Mouse (Mus musculus) monocyte, adult 5-6 weeks (primary cell): ENCODE measurements around the gene Pip5k1a. TPM values are rescaled to one million over a fixed set of nuclear protein-coding genes. Genes with fewer than 3 reads are reported as not detected.
"Not testable (repeated sequence)": the region's sequence is repeated elsewhere in the genome, so short reads cannot be mapped to it uniquely, and the experiment has no call there.

Experiments
- ATAC-seq: fragments of 153-309, 156-312 bp; replicated peaks from 2 replicates; pipeline ENCODE4 v1.8.0; 2017; ENCODE audit warnings: mild to moderate bottlenecking; ENCODE audit not compliant: low TSS enrichment, insufficient number of reproducible peaks, severe bottlenecking, poor library complexity, low FRiP score
- total RNA-seq: library from RNA; stranded (forward); fragments of 200-1000, 200-491, 200-594 nt; gene quantifications from 3 replicates; pipeline ENCODE4 v1.2.3, GENCODE M21; 2017

The Pip5k1a gene
- total RNA-seq, 1 experiment from 2014 or later = 12.2 TPM

- peak; percentile 69 for ATAC-seq
Observed at GRCm38 (mm10) chr3:95053701-95054100, 53.0 kb downstream of the Pip5k1a start.

DNA sequence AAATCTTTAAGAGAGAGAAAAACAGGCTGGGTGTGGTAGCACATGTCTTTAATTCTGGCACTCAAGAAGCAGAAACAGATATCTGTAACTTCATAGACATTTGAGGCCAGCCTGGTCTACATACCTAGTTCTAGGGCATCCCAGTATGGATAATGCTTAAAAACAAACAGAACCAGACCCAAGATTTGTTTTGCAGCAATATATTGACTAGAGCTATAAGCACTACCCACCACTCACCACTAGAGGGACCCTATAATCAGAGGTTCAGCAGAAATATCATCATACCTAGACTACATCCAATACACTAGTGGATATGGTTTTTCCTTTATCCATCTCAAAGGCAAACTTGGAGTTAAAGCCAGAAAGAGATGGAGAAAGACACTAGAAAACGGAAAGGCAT lies 53.8 kb downstream of the Pip5k1a start:
- ATAC-seq = peak; percentile 68; the same call in 1 of the 2 replicates

- no peak for ATAC-seq
Observed at GRCm38 (mm10) chr3:95047914-95048313, 58.8 kb downstream of the Pip5k1a start.

DNA sequence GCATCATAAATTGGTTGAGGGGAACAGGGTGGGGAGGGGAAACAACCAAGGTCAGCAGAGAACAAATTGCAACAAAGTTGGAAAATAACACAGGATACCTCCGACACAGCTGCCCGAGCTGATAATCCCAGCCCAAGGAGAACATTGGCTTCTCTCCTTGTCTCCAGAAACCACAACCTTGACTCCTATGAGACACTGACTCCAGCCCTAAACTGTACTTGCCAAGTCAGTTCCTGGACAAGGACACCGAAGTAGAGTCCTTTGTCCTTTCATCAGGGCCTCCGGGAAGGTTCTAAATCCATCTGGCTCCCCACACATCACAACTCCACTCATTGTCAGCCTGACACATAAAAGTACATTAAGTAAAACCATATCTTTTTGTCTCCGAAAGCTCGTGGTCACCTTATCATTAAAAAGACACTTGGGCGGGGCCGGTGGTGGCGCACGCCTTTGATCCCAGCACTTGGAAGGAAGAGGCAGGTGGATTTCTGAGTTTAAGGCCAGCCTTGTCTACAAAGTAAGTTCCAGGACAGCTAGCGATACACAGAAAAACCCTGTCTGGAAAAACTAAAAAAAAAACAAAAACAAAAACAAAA lies 60.2 kb downstream of the Pip5k1a start:
- ATAC-seq = no peak

DNA sequence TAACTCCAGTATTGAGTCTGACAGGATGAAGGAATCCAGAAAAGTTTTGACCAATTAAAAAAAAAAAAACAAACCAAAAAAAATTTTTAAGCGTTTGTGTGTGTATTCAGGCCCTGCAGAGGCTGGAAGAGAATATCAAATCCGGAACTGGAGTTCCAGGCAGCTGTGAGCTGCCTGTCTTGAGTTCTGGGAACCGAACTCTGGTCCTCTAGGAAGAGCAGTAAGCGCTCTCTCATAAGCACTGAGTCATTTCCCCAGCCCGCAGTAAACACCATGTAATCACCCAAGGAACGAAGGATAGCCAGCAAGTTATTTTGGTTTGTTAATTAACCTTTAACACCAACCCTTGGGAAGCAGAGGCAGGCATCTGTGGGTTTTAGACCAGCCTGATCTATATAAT lies 63.5 kb downstream of the Pip5k1a start:
- no peak for ATAC-seq

- peak; percentile 75 for ATAC-seq
Observed at GRCm38 (mm10) chr3:95042838-95043229, 63.9 kb downstream of the Pip5k1a start.

DNA sequence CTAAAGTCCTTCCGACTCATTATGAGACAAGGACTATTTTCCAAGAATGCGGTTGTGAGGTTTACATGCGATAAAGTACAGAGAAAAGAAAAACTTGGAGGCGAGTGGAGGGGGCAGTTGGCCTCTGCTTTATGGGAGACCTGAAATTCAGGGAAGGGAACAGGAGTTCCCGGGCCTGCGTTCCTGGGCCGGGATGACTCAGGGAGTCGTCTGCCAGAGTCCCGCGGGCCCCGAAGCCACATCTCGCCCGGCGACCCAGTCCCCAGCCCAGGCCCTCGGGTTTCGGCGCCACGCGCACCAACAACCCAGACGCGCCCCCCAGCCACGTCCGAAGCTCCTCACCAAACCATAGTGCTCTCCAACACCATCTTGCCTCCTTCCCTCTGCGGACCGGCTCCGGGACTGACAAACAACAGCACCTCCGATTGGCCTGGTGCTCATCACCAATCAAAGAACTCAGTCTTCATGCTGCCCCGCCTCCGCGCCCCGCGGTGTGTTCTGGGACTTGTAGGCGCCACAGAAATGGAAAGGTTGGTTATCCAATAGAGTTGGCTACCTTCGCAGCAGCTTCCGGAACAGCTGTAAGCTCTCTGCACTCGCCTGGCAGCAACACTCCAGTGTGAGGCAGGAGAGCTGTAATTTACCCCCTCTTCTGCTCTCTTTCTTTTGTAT lies 64.4 kb downstream of the Pip5k1a start, which contains the start of gene Psmd4:
Gene Psmd4, minus strand, starts transcription at position 449 of the 672 bp plus-strand sequence.
- peak; percentile 99 for ATAC-seq

GRCm38 (mm10) chr3:95041625-95042024 lies 65.1 kb downstream of the Pip5k1a start:
- no peak for ATAC-seq

DNA sequence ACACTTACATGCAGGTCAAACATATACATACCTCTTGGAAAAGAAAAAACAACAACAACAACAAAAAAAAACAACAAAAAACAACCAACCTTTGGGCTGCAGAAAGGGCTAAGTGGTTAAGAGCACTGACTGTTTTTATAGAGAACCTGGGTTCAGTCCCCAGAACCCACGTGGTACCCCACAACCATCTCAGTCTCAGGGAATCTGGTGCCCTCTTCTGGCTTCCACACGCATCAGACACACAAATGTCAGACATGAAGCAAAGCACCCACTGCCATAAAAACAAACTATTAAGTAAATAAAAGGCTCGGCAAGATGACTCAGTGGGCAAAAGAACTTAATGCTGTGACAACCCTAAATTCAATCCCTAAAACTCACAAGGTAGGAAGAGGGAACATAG lies 76.8 kb downstream of the Pip5k1a start:
- ATAC-seq = no peak

DNA sequence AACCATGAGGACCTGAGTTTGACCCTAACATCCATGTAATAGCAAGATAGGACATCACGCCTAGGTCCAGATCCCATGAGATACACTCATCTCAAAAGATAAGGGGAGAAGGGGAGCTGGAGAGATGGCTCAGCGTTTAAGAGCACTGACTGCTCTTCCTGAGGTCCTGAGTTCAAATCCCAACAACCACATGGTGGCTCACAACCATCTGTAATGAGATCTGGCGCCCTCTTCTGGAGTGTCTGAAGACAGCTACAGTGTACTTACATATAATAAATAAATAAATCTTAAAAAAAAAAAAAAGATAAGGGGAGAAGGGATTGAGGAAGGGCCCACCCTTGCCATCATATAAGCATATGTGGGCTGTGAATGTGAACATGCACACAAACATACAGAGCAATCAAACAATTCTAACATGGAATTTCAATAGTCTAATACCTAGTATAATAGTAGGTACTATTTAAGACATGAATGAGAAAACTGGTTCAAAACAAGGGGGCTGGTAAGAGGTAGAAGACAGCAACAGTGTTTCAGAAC lies 77.4 kb downstream of the Pip5k1a start:
- not testable (repeated sequence) for ATAC-seq

- no peak for ATAC-seq
Observed at GRCm38 (mm10) chr3:95028603-95029002, 78.1 kb downstream of the Pip5k1a start.

- 0 out of 2 replicates have a peak, but pooled peaks have one; percentile 18 for ATAC-seq
Observed at GRCm38 (mm10) chr3:95027701-95028100, 79.0 kb downstream of the Pip5k1a start.

GRCm38 (mm10) chr3:95027057-95027645 lies 79.6 kb downstream of the Pip5k1a start:
- no peak for ATAC-seq

DNA sequence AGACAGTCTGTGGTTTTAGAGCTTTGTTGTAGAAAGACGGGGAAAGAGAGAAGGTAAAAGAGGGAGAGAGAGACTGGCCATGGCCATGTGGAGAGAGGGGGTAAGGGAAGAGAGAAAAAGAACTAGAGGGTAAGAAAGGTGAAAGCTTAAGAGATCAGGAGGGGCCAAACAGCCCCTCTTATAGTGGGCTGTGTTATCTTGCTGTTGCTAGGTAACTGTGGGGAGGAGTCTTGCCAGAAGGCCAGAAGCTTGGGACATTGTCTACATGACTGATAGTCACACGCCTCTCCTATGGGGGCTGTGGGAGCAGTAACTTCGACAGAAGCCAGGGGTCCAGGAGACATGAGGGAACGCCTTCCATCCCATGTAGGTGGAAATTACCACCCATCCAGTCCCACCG lies 81.5 kb downstream of the Pip5k1a start:
- no peak for ATAC-seq

DNA sequence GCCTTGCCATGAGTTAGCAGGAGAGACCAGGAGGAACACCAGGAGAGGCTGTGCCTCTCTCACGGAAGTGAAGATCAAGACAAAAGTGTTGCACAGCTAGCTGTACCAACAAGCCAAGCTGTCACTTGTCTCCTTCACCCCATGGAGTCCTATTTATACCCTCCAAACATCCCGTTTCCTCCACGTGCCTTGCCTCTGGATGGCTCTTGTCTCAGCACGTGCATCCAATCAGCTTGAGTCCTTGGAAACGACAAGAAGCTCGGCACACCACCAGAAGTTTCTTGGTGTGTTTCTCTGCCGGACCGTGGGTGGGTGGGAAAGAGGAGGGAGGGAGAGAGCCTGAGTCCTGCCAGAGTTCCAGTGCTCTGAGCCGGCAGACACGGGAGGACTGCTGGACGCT lies 82.2 kb downstream of the Pip5k1a start:
- no peak for ATAC-seq

GRCm38 (mm10) chr3:95020956-95021355 lies 85.8 kb downstream of the Pip5k1a start:
- ATAC-seq = not testable (repeated sequence)

DNA sequence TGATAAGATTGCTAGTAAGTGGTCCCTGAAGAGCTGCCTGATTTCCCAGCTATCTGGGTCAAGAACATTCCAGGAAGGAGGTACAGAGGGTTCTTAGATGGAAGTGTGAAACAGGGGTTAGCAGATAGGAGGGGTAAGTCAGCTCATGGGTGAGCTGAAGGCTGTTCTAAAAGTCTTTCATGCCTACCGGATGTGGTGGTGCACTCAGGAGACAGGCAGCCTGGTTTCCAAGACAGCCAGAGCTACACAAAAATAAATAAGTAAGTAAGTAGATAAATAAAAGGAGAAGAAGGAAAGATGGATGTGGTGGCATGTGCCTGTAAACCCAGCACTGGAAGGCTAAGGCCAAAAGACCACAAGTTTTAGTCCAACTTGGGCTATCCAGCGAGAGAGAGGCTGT lies 88.0 kb downstream of the Pip5k1a start:
- no peak for ATAC-seq

- no peak for ATAC-seq
Observed at GRCm38 (mm10) chr3:95016532-95017056, 90.1 kb downstream of the Pip5k1a start.

DNA sequence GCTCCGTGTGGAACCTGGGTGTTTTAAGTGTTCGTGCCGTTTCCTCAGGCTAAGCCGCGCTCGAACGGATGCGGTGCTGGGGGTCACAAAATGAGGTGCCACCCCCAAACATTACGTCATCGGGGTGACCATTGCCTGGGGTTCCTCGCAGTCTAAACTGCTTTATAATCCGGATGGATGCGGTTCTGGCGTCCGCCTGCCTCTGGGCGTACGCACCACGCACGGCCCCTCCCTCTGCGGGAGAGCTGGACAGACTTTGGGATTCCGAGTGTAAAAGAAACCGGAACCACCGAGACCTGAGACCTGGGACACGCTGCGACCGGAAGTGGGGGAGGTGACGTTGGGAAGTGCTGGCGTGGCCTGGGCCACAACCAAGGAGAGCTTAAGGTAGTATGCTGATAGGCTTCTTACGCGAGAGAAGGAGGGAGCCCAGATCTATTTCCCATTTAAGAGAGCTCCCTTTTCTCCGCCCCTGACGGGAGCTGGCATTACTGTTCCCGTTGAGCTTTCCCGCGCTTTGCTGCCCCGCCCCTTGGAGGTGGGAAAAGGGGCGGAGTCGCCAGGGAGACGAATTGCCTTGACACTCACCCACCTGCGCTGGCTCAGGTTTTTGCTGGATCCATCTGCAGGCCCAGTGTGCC lies 90.7 kb downstream of the Pip5k1a start:
- peak; percentile 51 for ATAC-seq
